Mouse (Mus musculus) spleen, embryonic (tissue): ENCODE measurements around the gene Atg2a.

Source experiments
- CTCF ChIA-PET: fragments of 350-600 bp; sonication (Branson Sonifier 250); formaldehyde crosslinking; loops from one replicate; lab custom pipeline; 2022; lab: Charles Lee

Atg2a gene

GRCm38 (mm10) chr19:6241274-6242107 is at the start of gene Atg2a:
Gene Atg2a, plus strand, starts transcription at chr19:6241668.
- CTCF ChIA-PET, result interaction anchor here (0.6 to 0.7 kb wide), 2 partner anchors 193 to 532 kb away, joined by 3 to 4 read pairs; no protein-coding TSS in a partner anchor

GRCm38 (mm10) chr19:6204265-6204664 is 37.2 kb upstream of the Atg2a start:
- CTCF ChIA-PET, result no interaction called here

DNA sequence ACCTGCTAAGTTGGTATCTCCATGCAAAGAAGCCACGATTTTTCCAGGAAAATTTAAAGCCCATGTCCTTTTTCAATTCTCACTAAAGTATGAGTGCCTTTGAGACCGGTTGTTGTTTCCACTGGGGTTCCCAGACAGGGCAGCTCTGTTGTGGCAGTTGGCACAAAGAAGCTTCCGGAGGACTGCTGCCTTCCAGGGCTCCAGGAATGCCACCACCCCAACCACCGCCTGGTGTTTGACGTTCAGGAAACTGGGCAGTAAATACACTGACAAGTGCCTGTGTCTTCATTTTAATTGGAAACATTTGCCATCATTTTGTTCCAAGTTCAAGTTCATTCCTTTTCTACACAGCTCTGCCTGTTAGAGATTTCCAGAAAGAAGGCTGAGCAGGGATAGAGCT is 34.8 kb upstream of the Atg2a start:
- CTCF ChIA-PET, result interaction anchor here (0.7 kb wide), 1 partner anchor 699 kb away, joined by 3 read pairs; no protein-coding TSS in a partner anchor

DNA sequence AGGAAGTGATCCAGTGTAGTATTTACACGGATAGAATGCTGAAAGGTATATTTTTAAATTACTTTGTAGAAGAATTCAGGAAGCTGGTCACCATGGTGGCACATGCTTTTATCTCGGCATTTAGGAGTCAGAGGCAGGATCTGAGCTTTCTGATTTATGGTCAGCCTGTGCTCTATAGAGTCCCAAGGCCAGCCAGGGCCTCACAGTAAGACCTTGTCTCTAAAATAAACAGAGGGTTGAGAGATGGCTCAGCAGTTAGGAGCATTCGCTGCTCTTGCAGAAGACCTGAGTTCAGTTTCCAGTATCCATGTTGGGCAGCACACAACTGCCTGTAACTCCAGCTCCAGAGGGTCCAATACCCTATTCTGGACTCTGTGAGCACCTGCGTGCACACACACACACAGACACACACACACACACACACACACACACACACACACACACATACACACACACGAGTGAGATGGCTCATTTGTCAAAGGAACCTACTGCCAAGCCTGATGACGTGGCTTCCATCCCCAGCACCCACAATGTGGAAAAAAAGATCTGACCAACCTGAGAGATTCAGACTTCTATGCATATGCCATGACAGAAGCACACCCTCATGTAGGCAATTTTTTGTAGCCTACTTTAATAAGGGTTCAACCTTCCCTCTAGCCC is 25.3 kb upstream of the Atg2a start:
- CTCF ChIA-PET, result interaction anchor here (0.6 kb wide), 1 partner anchor 28 kb away, joined by 16 read pairs; no protein-coding TSS in a partner anchor

- CTCF ChIA-PET, result interaction anchor here (0.5 kb wide), 1 partner anchor 263 kb away, joined by 4 read pairs; no protein-coding TSS in a partner anchor
Observed at GRCm38 (mm10) chr19:6218606-6219005, 22.9 kb upstream of the Atg2a start.

GRCm38 (mm10) chr19:6226135-6226534 is 15.3 kb upstream of the Atg2a start, which contains the start of gene Gpha2:
Gene Gpha2, plus strand, starts transcription at chr19:6226380.
- CTCF ChIA-PET, result no interaction called here

- CTCF ChIA-PET, result no interaction called here
Observed at GRCm38 (mm10) chr19:6226763-6227162, 14.7 kb upstream of the Atg2a start.

- CTCF ChIA-PET, result no interaction called here
Observed at GRCm38 (mm10) chr19:6227864-6228263, 13.6 kb upstream of the Atg2a start.

DNA sequence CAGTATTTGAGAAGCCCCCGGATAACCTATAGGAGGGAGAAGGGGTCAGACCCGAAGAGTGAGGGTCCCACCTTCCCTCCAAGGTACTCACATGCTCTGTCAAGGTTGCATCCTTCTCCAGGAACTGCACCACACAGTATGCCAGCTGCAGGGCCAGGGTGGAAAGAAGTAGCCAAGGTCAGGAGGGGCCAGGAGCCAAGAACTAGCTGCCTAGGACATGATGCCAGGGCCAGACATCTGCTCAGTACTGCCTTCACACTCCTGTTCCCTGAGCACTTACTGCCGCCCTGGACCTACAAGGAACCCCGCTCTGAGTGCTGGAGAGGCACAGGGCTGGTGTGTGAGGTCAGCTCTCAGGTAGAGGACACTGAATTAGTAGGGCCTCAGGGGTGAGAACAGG is 11.1 kb upstream of the Atg2a start:
- CTCF ChIA-PET, result no interaction called here

GRCm38 (mm10) chr19:6231036-6231435 is 10.4 kb upstream of the Atg2a start:
- CTCF ChIA-PET, result interaction anchor here (0.5 kb wide), 1 partner anchor 128 kb away, joined by 4 read pairs; no protein-coding TSS in a partner anchor

DNA sequence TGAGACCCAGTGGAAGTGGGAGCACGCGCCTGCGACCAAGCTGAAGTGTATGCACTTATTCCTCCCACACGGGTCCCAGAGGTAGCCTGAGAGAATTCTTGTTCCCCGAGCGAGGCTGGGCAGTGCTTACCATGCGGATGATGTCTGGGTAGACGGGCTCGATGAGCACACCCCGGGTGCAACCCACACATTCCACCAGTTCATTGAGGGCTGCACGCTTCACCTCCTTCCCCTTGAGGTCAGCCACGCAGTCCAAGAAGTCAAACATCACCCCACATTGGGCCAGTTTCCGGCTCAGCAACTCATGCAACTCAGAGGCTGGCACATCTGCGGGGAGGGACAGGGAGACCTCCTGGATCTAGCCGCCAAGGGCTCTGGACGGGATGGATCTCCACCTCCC is 7.8 kb upstream of the Atg2a start:
- CTCF ChIA-PET, result no interaction called here

- CTCF ChIA-PET, result no interaction called here
Observed at GRCm38 (mm10) chr19:6234337-6235083, 7.0 kb upstream of the Atg2a start.

DNA sequence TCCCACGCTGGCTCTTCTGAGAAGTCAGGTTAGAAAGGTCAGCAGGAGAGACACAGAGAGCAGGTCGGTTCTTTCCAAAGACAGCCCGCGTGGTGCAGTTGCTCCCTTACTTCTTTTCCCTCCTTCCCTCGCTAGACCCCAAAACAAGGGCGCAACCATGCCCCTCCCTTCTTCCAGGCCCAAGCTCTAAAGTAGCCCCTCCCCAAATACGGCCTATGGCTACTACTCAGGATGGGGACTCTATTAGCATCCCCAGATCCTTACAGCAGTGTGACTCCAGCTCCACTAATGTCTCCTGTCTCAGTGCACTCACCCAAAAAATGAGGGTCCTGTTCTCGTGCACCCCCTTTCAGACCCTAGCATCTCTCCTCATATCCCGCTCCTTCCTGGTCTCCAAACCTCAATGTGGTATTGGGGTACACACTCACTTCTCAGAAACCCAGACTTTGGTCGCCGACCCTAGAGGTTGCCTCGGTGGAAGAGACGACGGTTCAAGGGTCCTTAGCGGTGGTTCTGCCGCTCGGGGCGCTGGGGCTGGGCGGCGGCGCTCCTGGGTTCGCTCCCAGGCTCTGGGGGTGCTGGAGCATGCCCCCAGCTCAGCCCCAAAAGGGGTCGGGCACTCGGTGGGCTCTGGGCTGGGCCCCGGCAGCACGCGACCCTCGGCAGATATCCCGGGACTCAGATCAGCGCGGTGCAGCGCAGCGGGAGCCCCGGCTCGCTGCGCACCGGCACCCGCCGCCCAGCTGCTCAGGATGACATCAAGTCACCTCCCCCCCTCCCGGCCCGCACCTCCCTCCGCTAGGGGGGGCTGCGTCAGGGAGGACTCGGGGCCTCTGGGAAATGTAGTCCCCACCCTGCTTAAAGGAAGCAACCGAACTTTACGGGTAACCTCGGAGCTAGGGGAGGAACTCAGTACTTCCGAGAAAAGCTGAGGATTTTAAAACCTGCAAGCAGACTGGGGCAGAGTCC is 6.1 kb upstream of the Atg2a start, which contains the start of gene Ppp2r5b:
TSS of gene Ppp2r5b (minus strand) at position 789 of the 969 bp plus-strand sequence.
- CTCF ChIA-PET, result no interaction called here

- CTCF ChIA-PET, result no interaction called here
Observed at GRCm38 (mm10) chr19:6236053-6236441, 5.4 kb upstream of the Atg2a start.

DNA sequence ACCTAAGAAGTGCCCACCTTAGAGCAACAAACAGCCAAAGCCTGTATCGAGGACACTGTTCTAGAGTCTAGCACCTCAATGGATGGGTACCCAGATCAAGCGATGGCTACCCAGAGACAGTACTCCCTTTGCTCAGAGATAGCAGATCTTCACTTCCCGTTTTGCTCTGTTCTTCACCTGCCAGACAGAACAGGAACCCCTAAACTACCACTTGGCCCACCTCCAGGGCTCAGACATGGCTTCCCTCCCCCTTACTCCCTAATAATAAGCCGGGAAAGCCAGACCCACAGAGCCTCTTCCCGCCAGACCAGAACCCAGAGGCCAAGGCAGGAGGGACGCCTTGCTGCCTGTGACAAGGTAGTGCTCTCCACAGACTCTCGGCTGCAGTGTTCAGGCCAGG is 4.6 kb upstream of the Atg2a start:
- CTCF ChIA-PET, result no interaction called here

DNA sequence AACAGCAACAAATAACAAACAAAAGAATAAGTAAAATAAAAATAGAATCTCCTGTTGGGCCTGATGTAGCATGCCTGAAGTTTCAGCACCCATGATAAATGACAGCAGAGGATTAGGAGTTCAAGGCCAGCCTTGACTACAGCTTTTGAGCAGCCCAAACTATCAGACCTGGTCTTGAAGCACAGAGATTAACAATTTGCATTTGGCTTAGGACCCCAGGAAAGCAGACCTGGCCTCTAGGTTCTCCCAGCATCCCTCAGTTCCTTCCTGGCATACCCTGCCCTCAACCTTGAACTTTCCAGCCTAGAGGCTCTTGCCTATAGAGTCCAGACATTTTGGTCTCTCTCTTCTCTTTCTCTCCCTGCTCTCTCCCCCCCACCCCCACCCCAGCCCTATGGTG is 2.7 kb upstream of the Atg2a start:
- CTCF ChIA-PET, result no interaction called here

DNA sequence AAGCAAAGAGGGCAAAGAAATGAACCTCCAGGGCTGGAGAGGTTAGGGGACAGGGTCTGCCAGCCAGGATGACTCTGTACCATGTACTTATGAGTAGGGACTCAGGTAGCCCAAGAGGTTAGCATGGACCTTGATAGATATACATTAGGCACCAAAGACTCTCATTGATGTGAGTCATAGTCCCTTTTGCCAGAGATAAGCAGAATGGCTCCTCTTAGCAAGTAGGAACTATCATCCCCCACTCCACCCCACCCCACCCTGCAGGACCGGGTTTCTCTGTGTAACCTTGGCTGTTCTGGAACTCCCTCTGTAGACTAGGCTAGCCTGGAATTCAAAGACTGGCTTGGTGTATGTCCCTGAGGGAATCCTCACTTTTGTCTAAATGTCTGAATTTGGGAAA is 1.3 kb upstream of the Atg2a start:
- CTCF ChIA-PET, result no interaction called here

GRCm38 (mm10) chr19:6240725-6241124 is 743 bp upstream of the Atg2a start:
- CTCF ChIA-PET, result interaction anchor here (0.6 kb wide), 1 partner anchor 531 kb away, joined by 4 read pairs; no protein-coding TSS in a partner anchor

DNA sequence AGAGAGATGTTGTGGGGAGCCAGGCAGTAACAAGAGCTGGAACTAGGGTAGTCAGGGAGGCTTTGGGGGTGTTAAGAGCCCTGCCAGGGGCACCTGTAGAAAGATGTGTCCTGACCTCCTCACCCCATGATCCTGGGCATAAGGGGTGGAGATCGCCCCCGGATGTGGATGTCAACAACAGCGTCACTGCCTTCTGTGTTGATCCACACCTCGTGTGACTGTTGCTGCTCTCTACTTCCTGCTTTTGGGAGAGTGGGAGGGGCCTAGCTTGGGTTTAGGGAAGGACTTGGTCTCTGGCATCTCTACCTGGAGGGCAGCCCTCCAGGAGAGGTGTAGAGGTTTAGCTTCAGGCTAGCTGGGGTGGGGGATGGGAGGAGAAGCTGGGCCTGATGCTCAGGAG is 813 bp downstream of the Atg2a start:
- CTCF ChIA-PET, result interaction anchor here (0.7 kb wide), 1 partner anchor 52 kb away, joined by 5 read pairs; no protein-coding TSS in a partner anchor

DNA sequence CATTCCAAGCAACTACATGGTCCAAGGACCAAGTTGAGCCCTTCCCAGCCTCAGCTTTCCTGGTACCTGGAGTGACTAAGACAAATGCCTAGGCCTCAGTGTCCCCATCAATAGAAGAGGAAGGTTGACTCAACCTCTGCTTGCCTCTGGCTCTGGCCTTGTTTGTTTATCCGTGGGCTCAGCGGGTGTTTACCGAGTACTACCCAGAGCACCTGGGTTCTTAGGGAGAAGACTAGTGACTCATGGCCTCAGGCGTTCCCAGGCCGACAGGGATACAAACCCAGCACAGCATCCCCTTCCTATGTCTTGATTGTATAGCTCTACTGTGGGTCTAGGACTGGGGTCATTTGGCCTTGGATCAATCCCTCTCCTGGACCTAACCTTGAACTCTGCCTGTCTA is 1.8 kb downstream of the Atg2a start:
- CTCF ChIA-PET, result no interaction called here
